Mouse (Mus musculus): Measurements from ENCODE around the gene Spata33. TPM values are rescaled to one million over a fixed set of nuclear protein-coding genes. Genes with fewer than 3 reads are reported as not detected.

Gene Spata33
- polyA plus RNA-seq, 1 experiment = 1.1 TPM

DNA sequence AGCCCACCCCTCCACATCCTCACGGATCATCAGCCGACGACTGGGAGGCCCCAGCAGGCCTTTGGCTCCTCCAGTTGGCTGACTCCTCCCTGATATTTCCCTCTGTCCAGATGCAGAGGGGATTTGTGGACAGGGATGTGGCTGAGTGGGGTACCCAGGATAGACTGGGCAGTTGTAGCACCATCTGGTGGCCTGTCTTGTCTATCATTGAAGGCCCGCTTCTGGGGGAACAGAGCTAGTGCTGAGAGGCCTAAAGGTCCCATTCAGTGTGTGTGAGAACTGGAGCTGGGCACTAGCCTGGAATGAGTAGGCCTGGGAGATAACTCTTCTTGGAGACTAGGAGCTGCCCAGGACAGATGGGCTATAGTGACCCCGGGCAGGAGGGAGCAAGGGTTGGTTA is 19.1 kb downstream of the Spata33 start:
- no peak for DNase-seq
- 87% methylated on average over 5 of the region's 5 CpGs for WGBS
- Histone ChIP-seq H3K36me3 (ENCODE audit: control insufficient read depth, insufficient read depth, low read length) (no peaks in the 10 kb centered on the region), H3K4me1 (replicated peaks; ENCODE audit: control insufficient read depth, insufficient read depth, low read length) (peaks cover 15% of the 10 kb centered on the region), H3K27me3 (ENCODE audit: control insufficient read depth, insufficient read depth, low read length) (no peaks in the 10 kb centered on the region), H3K27ac (ENCODE audit: control insufficient read depth, insufficient read depth, low read length) (no peak overlapping the region), H3K4me3 (ENCODE audit: control insufficient read depth, insufficient read depth, low read length) (no peak overlapping the region)
- TF ChIP-seq POLR2A (IDR thresholded peaks at IDR 0.05; ENCODE audit: control insufficient read depth, extremely low read depth, insufficient read depth, low read length, poor library complexity) (no peak), CTCF (IDR thresholded peaks at IDR 0.05; ENCODE audit: borderline replicate concordance, control insufficient read depth, extremely low read depth, insufficient read depth, low read length, poor library complexity) (no peak)

DNA sequence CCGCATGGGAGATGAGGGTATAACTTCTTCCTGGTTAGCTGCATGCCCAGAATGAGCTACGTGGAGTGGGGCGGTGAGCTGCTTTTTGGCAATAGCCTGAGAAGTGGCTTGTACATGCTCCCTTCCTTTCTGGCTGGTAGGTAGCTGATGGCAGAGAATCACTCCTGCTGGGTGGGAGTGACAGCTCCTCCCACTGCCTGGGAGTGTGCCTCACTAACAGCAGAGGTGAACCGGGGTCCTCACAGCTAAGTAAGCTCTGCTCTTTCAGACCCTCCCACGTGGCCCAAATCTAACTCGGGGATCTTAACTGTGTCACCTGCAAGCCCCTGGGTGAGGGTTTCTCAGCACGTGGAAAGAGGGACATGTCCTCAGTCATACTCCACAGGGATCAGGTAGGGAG is 19.9 kb downstream of the Spata33 start:
- peaks cover 15% of the 10 kb centered on the region for H3K4me1 ChIP-seq (replicated peaks; ENCODE audit: control insufficient read depth, insufficient read depth, low read length)
- DNase-seq = no peak
- TF ChIP-seq CTCF (IDR thresholded peaks at IDR 0.05; ENCODE audit: borderline replicate concordance, control insufficient read depth, extremely low read depth, insufficient read depth, low read length, poor library complexity) (no peak), POLR2A (IDR thresholded peaks at IDR 0.05; ENCODE audit: control insufficient read depth, extremely low read depth, insufficient read depth, low read length, poor library complexity) (no peak)
- no peak overlapping the region for H3K27ac ChIP-seq (ENCODE audit: control insufficient read depth, insufficient read depth, low read length)
- 80% methylated on average over 7 of the region's 7 CpGs for WGBS
- H3K27me3 ChIP-seq (ENCODE audit: control insufficient read depth, insufficient read depth, low read length) = no peaks in the 10 kb centered on the region
- H3K4me3 ChIP-seq (ENCODE audit: control insufficient read depth, insufficient read depth, low read length) = no peak overlapping the region
- no peaks in the 10 kb centered on the region for H3K36me3 ChIP-seq (ENCODE audit: control insufficient read depth, insufficient read depth, low read length)

DNA sequence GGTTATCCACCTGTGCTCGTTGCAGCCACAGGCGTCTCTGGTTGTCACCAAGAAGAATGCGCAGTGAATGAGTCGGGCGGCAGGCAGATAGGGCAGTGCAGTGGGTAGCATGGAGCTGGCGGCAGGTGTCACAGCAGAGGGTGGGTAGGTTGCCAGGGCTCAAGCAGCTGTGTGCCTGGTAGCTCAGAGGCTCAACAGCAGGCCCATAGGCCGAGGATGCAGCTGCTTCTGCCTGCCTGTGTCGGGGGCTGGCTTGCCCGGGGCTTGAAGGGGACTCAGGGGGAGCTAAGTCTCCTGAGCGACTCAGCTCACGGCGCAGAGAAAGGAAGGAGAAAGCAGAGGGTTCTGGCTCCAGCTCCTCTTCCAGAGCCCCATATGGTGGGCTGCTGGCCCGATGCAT is 20.7 kb downstream of the Spata33 start:
- Histone ChIP-seq H3K4me1 (replicated peaks; ENCODE audit: control insufficient read depth, insufficient read depth, low read length) (peaks cover 15% of the 10 kb centered on the region), H3K36me3 (ENCODE audit: control insufficient read depth, insufficient read depth, low read length) (no peaks in the 10 kb centered on the region), H3K27ac (ENCODE audit: control insufficient read depth, insufficient read depth, low read length) (no peak overlapping the region), H3K4me3 (ENCODE audit: control insufficient read depth, insufficient read depth, low read length) (no peak overlapping the region), H3K27me3 (ENCODE audit: control insufficient read depth, insufficient read depth, low read length) (no peaks in the 10 kb centered on the region)
- WGBS = 84% methylated on average over 13 of the region's 13 CpGs
- TF ChIP-seq POLR2A (IDR thresholded peaks at IDR 0.05; ENCODE audit: control insufficient read depth, extremely low read depth, insufficient read depth, low read length, poor library complexity) (no peak), CTCF (IDR thresholded peaks at IDR 0.05; ENCODE audit: borderline replicate concordance, control insufficient read depth, extremely low read depth, insufficient read depth, low read length, poor library complexity) (no peak)
- no peak for DNase-seq

DNA sequence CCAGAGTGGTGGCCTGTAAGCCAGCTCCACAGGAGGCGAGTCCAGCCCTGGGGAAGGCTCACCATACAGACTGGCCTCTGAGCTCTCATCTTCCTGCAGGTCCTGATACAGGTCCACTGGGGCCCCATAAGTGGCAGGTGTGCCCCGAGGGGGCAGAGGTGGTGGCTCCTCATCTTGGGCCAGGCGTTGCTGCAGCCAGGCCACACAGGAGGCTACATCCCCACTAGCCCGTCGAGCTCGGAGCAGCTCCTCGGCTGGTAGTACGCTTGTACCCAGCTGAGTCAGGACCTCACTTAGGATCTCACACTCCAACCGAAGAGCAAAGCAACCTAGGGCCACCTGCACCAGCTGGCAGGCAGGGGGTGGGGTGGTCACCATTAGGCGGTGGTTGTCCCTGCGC is 21.1 kb downstream of the Spata33 start:
- TF ChIP-seq CTCF (IDR thresholded peaks at IDR 0.05; ENCODE audit: borderline replicate concordance, control insufficient read depth, extremely low read depth, insufficient read depth, low read length, poor library complexity) = no peak
- no peak for TF ChIP-seq POLR2A (IDR thresholded peaks at IDR 0.05; ENCODE audit: control insufficient read depth, extremely low read depth, insufficient read depth, low read length, poor library complexity)
- DNase-seq = no peak
- WGBS = 92% methylated on average over 11 of the region's 11 CpGs
- H3K27me3 ChIP-seq (ENCODE audit: control insufficient read depth, insufficient read depth, low read length) = no peaks in the 10 kb centered on the region
- H3K4me3 ChIP-seq (ENCODE audit: control insufficient read depth, insufficient read depth, low read length) = no peak overlapping the region
- no peaks in the 10 kb centered on the region for H3K36me3 ChIP-seq (ENCODE audit: control insufficient read depth, insufficient read depth, low read length)
- peaks cover 15% of the 10 kb centered on the region for H3K4me1 ChIP-seq (replicated peaks; ENCODE audit: control insufficient read depth, insufficient read depth, low read length)
- no peak overlapping the region for H3K27ac ChIP-seq (ENCODE audit: control insufficient read depth, insufficient read depth, low read length)

DNA sequence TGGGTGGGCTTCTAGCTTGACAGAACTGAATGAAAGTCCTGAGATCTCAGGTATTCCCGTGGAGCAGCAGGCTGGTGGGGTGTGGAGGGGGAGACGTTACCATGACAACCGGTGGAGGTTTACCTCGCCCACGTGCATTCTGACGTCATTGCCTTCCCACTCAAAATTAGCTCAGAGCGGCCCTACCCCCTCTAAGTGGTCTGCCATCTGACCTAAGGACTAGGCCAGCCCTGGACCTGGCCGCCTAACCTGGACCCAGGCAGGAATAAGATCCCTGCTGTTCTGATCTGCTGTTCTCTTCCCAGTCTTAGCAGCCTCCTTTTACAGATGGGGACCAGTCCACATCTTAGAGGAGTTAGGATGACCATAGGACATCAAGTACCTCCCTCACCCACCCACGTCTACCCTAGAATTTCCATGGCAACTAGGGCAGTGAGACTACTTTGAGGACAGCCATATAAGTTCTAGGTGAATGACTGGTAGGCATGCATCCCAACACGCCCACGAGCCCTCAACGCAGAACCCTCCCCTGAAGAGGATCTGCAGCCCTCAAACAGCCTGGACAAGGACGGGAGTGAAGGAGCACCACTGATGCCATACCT is 22.4 kb downstream of the Spata33 start:
- no peaks in the 10 kb centered on the region for H3K36me3 ChIP-seq (ENCODE audit: control insufficient read depth, insufficient read depth, low read length)
- H3K4me3 ChIP-seq (ENCODE audit: control insufficient read depth, insufficient read depth, low read length) = peak overlapping the region; percentile 87
- no peaks in the 10 kb centered on the region for H3K27me3 ChIP-seq (ENCODE audit: control insufficient read depth, insufficient read depth, low read length)
- TF ChIP-seq CTCF (IDR thresholded peaks at IDR 0.05; ENCODE audit: borderline replicate concordance, control insufficient read depth, extremely low read depth, insufficient read depth, low read length, poor library complexity) (no peak), POLR2A (IDR thresholded peaks at IDR 0.05; ENCODE audit: control insufficient read depth, extremely low read depth, insufficient read depth, low read length, poor library complexity) (no peak)
- H3K27ac ChIP-seq (ENCODE audit: control insufficient read depth, insufficient read depth, low read length) = no peak overlapping the region
- 40% methylated on average over 13 of the region's 13 CpGs for WGBS
- peaks cover 15% of the 10 kb centered on the region for H3K4me1 ChIP-seq (replicated peaks; ENCODE audit: control insufficient read depth, insufficient read depth, low read length)
- DNase-seq = no peak

DNA sequence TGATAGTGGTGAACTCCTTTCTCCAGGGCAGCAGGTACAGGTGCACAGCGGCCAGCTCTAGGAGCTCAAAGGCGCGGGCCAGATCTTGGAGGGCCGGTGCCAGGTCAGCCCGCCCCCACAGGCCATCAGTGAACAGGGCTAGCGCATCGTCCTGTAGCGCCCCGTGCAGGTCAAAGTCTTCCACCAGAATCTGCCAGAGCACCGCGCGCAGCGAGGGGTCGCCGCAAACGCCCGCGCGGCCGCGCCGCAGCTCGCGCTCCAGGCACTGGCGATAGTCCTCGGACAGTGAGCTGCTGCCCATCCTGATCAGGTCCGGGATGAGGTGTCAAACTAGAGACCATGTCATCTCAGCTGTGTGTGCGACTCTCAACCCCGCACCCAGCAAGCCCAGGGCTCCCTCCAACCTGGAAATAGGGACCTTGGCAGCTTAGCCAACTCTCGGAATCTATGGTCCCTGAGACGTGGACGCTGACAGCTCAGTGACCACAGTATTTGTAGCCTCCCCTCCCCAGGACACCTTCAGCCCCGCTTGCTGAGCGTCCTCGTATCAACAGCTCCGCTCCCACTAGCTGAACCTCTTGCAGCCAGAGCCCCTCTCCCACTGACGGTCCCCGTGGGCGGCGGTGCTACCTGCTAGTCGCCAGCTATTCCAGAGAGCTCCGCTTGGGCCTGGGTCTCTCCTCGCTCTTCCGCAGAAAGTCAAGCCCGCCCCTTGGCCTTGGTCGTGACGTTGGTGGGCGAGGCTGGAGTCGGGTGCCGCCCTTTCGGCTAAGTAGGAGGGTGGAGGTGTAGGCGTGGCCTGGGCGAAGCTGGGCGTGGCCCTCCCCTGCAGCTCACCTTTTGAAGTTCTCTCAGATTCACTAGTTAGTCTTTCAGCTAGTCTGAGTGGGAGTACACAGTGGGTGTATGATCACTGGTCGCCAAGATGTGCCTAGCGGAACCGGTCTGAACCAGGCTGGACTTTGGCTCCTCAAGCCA is 23.2 kb downstream of the Spata33 start, which contains the start of gene Spata2l:
Gene Spata2l (minus strand): TSS at position 714 of the 978 bp plus-strand sequence.
- H3K27ac ChIP-seq (ENCODE audit: control insufficient read depth, insufficient read depth, low read length) = no peak within 1 kb of the TSS
- H3K4me1 ChIP-seq (replicated peaks; ENCODE audit: control insufficient read depth, insufficient read depth, low read length) = peaks cover 15% of the 10 kb centered on the region
- TF ChIP-seq CTCF (IDR thresholded peaks at IDR 0.05; ENCODE audit: borderline replicate concordance, control insufficient read depth, extremely low read depth, insufficient read depth, low read length, poor library complexity) = peak; percentile 35; the same call in 1 of the 2 replicates
- TF ChIP-seq POLR2A (IDR thresholded peaks at IDR 0.05; ENCODE audit: control insufficient read depth, extremely low read depth, insufficient read depth, low read length, poor library complexity) = peak; percentile 70
- DNase-seq = peak; percentile 96
- H3K27me3 ChIP-seq (ENCODE audit: control insufficient read depth, insufficient read depth, low read length) = no peaks in the 10 kb centered on the region
- 1% methylated on average over 57 of the region's 57 CpGs for WGBS
- H3K36me3 ChIP-seq (ENCODE audit: control insufficient read depth, insufficient read depth, low read length) = no peaks in the 10 kb centered on the region
- peak within 1 kb of the TSS; percentile 87 for H3K4me3 ChIP-seq (ENCODE audit: control insufficient read depth, insufficient read depth, low read length)

All from thymus, adult 2 months (tissue).